In the genomic region with DNA sequence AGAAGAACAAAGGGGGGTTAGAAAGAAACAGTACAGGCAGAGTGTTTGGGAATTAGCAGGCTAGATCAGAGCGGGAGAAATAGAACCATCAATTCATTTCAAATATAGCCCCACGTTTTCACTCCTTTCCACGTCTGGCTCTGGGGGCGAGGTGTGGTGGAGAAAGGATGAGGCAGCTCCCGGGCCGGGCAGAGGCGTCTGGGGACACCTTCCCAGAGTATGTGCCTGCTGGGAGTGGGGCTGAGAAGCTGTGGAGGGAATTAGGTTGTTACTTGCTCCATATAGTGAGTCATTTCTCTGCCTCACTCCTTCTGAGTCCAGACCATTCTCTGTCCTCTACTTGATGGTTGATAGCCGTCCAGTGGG, we compare ENCODE assay signal across 11 mouse cellular contexts. TPM values are rescaled to one million over a fixed set of nuclear protein-coding genes. Genes with fewer than 3 reads are reported as not detected.
DNase-seq lines count a peak whose midpoint lies in the region; ATAC-seq and TF ChIP-seq lines count a peak whose summit lies in the region.
"Had no signal": no experiment of that assay in that cellular context is flagged by ENCODE, and none has a peak within 500 bp of the region (broad histone marks: within the 10 kb centered on the region; RNA-seq: fewer than 3 reads in every experiment).

No protein-coding gene starts in this region.

- no peaks in the 10 kb centered on the region for H3K36me3 ChIP-seq in forebrain, embryonic 14.5 days (ENCODE audit: control insufficient read depth, insufficient read depth, low read length)
- H3K36me3 ChIP-seq in forebrain, embryonic 12.5 days (replicated peaks) = no peaks in the 10 kb centered on the region
- no peaks in the 10 kb centered on the region for H3K36me3 ChIP-seq in kidney, postnatal 0 days (ENCODE audit: insufficient read depth, low read length)
- no peaks in the 10 kb centered on the region for H3K36me3 ChIP-seq in midbrain, postnatal 0 days (ENCODE audit: insufficient read depth, low read length)
- H3K36me3 ChIP-seq: stomach, embryonic 15.5 days had no signal

- H3K9ac ChIP-seq in forebrain, embryonic 14.5 days (ENCODE audit: low read length) = no peak overlapping the region
- no peak overlapping the region for H3K9ac ChIP-seq in forebrain, embryonic 12.5 days
- H3K9ac ChIP-seq in kidney, postnatal 0 days (ENCODE audit: low read depth, low read length) = 0 out of 2 replicates have a peak overlapping the region, but pooled peaks have one; percentile 18
- peak overlapping the region; percentile 69; the same call in 1 of the 2 replicates for H3K9ac ChIP-seq in midbrain, postnatal 0 days (replicated peaks; ENCODE audit: low read length, poor library complexity, severe bottlenecking)
- H3K9ac ChIP-seq: stomach, embryonic 15.5 days had no signal

- no peak for DNase-seq in forebrain, embryonic 14.5 days (ENCODE audit: low spot score)
- DNase-seq in kidney, postnatal 0 days (ENCODE audit: low spot score) = no peak
- no peak for DNase-seq in kidney, adult 9 months
- DNase-seq in midbrain, postnatal 0 days (ENCODE audit: low spot score) = no peak
- no peak for DNase-seq in spleen, adult 12 weeks (ENCODE audit: low spot score)
- DNase-seq in adrenal gland, adult 8-10 months = no peak
- DNase-seq: gastrocnemius, postnatal 14 days had no signal

- H3K4me2 ChIP-seq in forebrain, embryonic 14.5 days (ENCODE audit: low read length) = peak overlapping the region; percentile 70; the same call in 1 of the 2 replicates
- no peak overlapping the region for H3K4me2 ChIP-seq in forebrain, embryonic 12.5 days
- H3K4me2 ChIP-seq in kidney, postnatal 0 days (ENCODE audit: low read length) = peak overlapping the region; percentile 72
- peak overlapping the region; percentile 57 for H3K4me2 ChIP-seq in midbrain, postnatal 0 days (ENCODE audit: low read depth, low read length, poor library complexity, severe bottlenecking)

- H3K9me3 ChIP-seq in forebrain, embryonic 14.5 days (replicated peaks; ENCODE audit: control insufficient read depth, low read length) = no peaks in the 10 kb centered on the region
- no peaks in the 10 kb centered on the region for H3K9me3 ChIP-seq in forebrain, embryonic 12.5 days
- no peaks in the 10 kb centered on the region for H3K9me3 ChIP-seq in kidney, postnatal 0 days (replicated peaks; ENCODE audit: low read length)
- H3K9me3 ChIP-seq in midbrain, postnatal 0 days (ENCODE audit: low read length) = no peaks in the 10 kb centered on the region
- H3K9me3 ChIP-seq: stomach, embryonic 15.5 days had no signal

- 52% methylated on average over 8 of the region's 8 CpGs for WGBS in forebrain, embryonic 14.5 days
- whole genome bisulfite sequencing in forebrain, embryonic 12.5 days = 55% methylated on average over 8 of the region's 8 CpGs
- WGBS in kidney, postnatal 0 days = 51% methylated on average over 8 of the region's 8 CpGs
- 59% methylated on average over 8 of the region's 8 CpGs for WGBS in midbrain, postnatal 0 days

- no peak overlapping the region for H3K27ac ChIP-seq in forebrain, embryonic 14.5 days (ENCODE audit: low read depth, low read length)
- H3K27ac ChIP-seq in forebrain, embryonic 12.5 days = no peak overlapping the region
- no peak overlapping the region for H3K27ac ChIP-seq in kidney, postnatal 0 days
- H3K27ac ChIP-seq in midbrain, postnatal 0 days (ENCODE audit: low read depth, low read length) = no peak overlapping the region
- H3K27ac ChIP-seq: stomach, embryonic 15.5 days had no signal

- no peak for TF ChIP-seq CTCF in kidney, postnatal 0 days (IDR thresholded peaks at IDR 0.05; ENCODE audit: low read depth)
- TF ChIP-seq CTCF in midbrain, postnatal 0 days (IDR thresholded peaks at IDR 0.05) = no peak

- H3K27me3 ChIP-seq in forebrain, embryonic 14.5 days (replicated peaks; ENCODE audit: control insufficient read depth, insufficient read depth, low read length) = peaks cover 14% of the 10 kb centered on the region; the same call in 1 of the 2 replicates
- peaks cover 42% of the 10 kb centered on the region for H3K27me3 ChIP-seq in forebrain, embryonic 12.5 days
- H3K27me3 ChIP-seq in kidney, postnatal 0 days (ENCODE audit: insufficient read depth, low read length) = no peaks in the 10 kb centered on the region
- peaks cover 3% of the 10 kb centered on the region; the same call in 1 of the 2 replicates for H3K27me3 ChIP-seq in midbrain, postnatal 0 days (ENCODE audit: insufficient read depth, low read length)

- no peak for ATAC-seq in forebrain, embryonic 14.5 days
- ATAC-seq in forebrain, embryonic 12.5 days (ENCODE audit: low FRiP score) = no peak
- no peak for ATAC-seq in kidney, postnatal 0 days (replicated peaks; ENCODE audit: low FRiP score, low read depth)
- peak; percentile 82 for ATAC-seq in frontal cortex, adult (ENCODE audit: low TSS enrichment)
- no peak for ATAC-seq in midbrain, postnatal 0 days (ENCODE audit: low FRiP score)

- 0 out of 2 replicates have a peak overlapping the region, but pooled peaks have one; percentile 42 for H3K4me3 ChIP-seq in forebrain, embryonic 14.5 days (ENCODE audit: low read depth, low read length)
- no peak overlapping the region for H3K4me3 ChIP-seq in forebrain, embryonic 12.5 days (replicated peaks)
- peak overlapping the region; percentile 52; the same call in 1 of the 2 replicates for H3K4me3 ChIP-seq in kidney, postnatal 0 days (replicated peaks; ENCODE audit: low read depth, low read length)
- peak overlapping the region; percentile 56 for H3K4me3 ChIP-seq in midbrain, postnatal 0 days (ENCODE audit: low read depth, low read length)

- H3K4me1 ChIP-seq in forebrain, embryonic 14.5 days (ENCODE audit: control insufficient read depth, insufficient read depth, low read length) = no peaks in the 10 kb centered on the region
- peaks cover 4% of the 10 kb centered on the region; the same call in 1 of the 2 replicates for H3K4me1 ChIP-seq in forebrain, embryonic 12.5 days
- H3K4me1 ChIP-seq in kidney, postnatal 0 days (replicated peaks; ENCODE audit: insufficient read depth, low read length) = no peaks in the 10 kb centered on the region
- H3K4me1 ChIP-seq in midbrain, postnatal 0 days (ENCODE audit: insufficient read depth, low read length) = no peaks in the 10 kb centered on the region

RNA-seq across cellular contexts. Expression of gene Dclk3, which starts 0.9 kb away (rescaled TPM):
- 2.1 and 3.0 TPM in 2 replicates for polyA plus RNA-seq in forebrain, embryonic 14.5 days (2014; fragmentation: Nextera tagmentation; extraction: Ambion mirVana)
- 0.91 and 1.1 TPM in 2 replicates for polyA plus RNA-seq in forebrain, embryonic 12.5 days (2016; fragmentation: Nextera tagmentation; extraction: Ambion mirVana)
- polyA plus RNA-seq in kidney, postnatal 0 days (2015; fragmentation: Nextera tagmentation; extraction: Ambion mirVana) = 8.6 and 9.0 TPM in 2 replicates
- total RNA-seq in midbrain, postnatal 0 days (2014; rRNA removed) = 10.5 and 10.7 TPM in 2 replicates
- polyA plus RNA-seq in midbrain, postnatal 0 days (2015; fragmentation: Nextera tagmentation; extraction: Ambion mirVana) = 6.5 and 7.4 TPM in 2 replicates
- 1 to 10 TPM in 3 of 4 experiments, under 1 TPM in 1; 0.75 to 1.8 (median 1.6) TPM for total RNA-seq in adrenal gland, adult 8-10 months (2022)
- total RNA-seq: neutrophil, adult 5-6 weeks had no signal

Comparison
In these comparisons a context has a peak if more than half of its experiments do, and no peak if none do; other contexts are left out.
1. H3K9ac ChIP-seq: peak in kidney, postnatal 0 days (single experiment) and midbrain, postnatal 0 days (single experiment); none in forebrain, embryonic 14.5 days (single experiment) and forebrain, embryonic 12.5 days (single experiment).